Mouse (Mus musculus) Patski (cell line): ENCODE data around the gene Pirt. TPM values are rescaled to one million over a fixed set of nuclear protein-coding genes. Genes with fewer than 3 reads are reported as not detected.

Source experiments
- ATAC-seq: fragments of 100-300 bp; one replicate; pipeline ENCODE4 v1.8.0; 2021
- CTCF ChIA-PET: fragments of 350-600 bp; sonication (Branson Sonifier 250); formaldehyde crosslinking; loops from one replicate; lab custom pipeline; 2022; ENCODE audit warnings: inconsistent platforms; lab: Charles Lee
- POLR2A ChIA-PET: fragments of 350-600 bp; sonication (Branson Sonifier 250); formaldehyde crosslinking; loops from one replicate; lab custom pipeline; 2022; ENCODE audit warnings: antibody characterized with exemption, inconsistent platforms; lab: Charles Lee
- DNase-seq: peaks from one replicate; pipeline ENCODE4 v3.0.0-alpha.2; 2011; ENCODE audit warnings: low read depth, low spot score
- H3K27me3 ChIP-seq: fragments of 371-371 bp; one replicate; pipeline ENCODE4 v1.5.1; 2021
- CTCF ChIP-seq: fragments of 100-300 bp; IDR thresholded peaks from one replicate; pipeline ENCODE4 v1.5.1; 2021
- in situ Hi-C: fragments of 300-500 bp; cut with MboI; formaldehyde crosslinking; loops from 3 replicates; pipeline ENCODE4 v1.11.1; 2018; ENCODE audit warnings: low pct_unique_long_range_greater_than_20kb, mixed read lengths
- polyA plus RNA-seq: library from polyadenylated mRNA; unstranded; gene quantifications from one replicate; pipeline ENCODE4 v1.2.3, GENCODE M21; 2021

Gene Pirt
- polyA plus RNA-seq, 1 experiment from 2014 or later: not detected

GRCm38 (mm10) chr11:66946521-66946920 lies 34.7 kb downstream of the Pirt start:
- in situ Hi-C loops: no loop called here
- ChIA-PET CTCF (no interaction called here), POLR2A (no interaction called here)
- ATAC-seq (no peak), DNase-seq (no peak)
- TF ChIP-seq CTCF: no peak
- H3K27me3 ChIP-seq: no peaks in the 10 kb centered on the region

DNA sequence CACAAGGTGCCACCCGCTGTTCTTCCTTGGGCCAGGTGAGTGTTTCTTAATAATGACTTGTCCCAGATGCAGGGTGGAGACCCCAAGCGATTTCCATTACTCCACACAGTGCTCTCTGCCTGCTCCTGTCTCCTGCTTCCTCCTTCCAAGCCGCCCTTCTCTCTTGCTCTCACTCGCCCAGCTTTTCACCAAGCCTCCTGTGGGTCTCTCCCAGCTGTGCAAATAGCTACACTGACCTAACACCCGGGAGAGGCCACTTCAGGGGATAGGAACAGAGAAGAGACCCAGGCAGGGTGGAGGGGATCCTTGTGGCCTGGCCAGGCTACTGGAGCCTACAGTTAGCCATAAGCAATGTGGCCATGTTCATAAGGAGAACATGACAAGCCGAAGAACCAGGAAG lies 35.1 kb downstream of the Pirt start:
- in situ Hi-C loops: no loop called here
- no peaks in the 10 kb centered on the region for H3K27me3 ChIP-seq
- ChIA-PET POLR2A (no interaction called here), CTCF (no interaction called here)
- TF ChIP-seq CTCF: no peak
- DNase-seq (no peak), ATAC-seq (no peak)

- CTCF ChIA-PET: no interaction called here
- no peak for TF ChIP-seq CTCF
- DNase-seq: no peak
- H3K27me3 ChIP-seq: peaks cover 3% of the 10 kb centered on the region
- no peak for ATAC-seq
- POLR2A ChIA-PET: interaction anchor here (0.6 kb wide), 1 partner anchor 38 kb away, joined by 4 read pairs; no protein-coding TSS in a partner anchor
- in situ Hi-C loops: no loop called here
These were observed 44.5 kb downstream of the Pirt start, which contains the start of gene Tmem238l for GRCm38 (mm10) chr11:66956303-66956702. TSS of gene Tmem238l (plus strand) at chr11:66956638.

DNA sequence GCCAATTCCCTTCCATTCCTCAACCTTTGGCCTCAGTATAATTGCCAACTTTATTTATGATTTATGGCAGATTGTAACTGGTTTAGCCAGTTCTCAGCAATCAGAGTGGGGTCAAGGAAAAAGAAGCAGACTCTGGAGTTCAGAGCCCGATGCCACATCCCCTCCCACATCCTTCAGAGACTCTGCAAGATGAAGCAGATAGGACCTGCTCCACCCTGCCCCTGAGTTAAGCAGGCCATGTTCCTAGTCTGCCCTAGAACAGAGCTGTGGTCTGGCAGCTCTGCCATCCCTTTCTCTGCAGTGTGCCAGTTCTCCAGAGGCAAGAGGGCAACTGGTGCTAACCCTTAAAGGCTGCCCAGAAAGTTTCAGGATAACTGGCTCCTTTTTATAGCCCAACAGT lies 49.0 kb downstream of the Pirt start:
- in situ Hi-C loops: no loop called here
- H3K27me3 ChIP-seq: peaks cover 10% of the 10 kb centered on the region
- ChIA-PET POLR2A (no interaction called here), CTCF (no interaction called here)
- ATAC-seq (no peak), DNase-seq (no peak)
- no peak for TF ChIP-seq CTCF

GRCm38 (mm10) chr11:66961447-66962176 lies 49.8 kb downstream of the Pirt start:
- no peak for TF ChIP-seq CTCF
- H3K27me3 ChIP-seq: peaks cover 10% of the 10 kb centered on the region
- no peak for ATAC-seq
- CTCF ChIA-PET: no interaction called here
- POLR2A ChIA-PET: no interaction called here
- no peak for DNase-seq
- in situ Hi-C loops: no loop called here

DNA sequence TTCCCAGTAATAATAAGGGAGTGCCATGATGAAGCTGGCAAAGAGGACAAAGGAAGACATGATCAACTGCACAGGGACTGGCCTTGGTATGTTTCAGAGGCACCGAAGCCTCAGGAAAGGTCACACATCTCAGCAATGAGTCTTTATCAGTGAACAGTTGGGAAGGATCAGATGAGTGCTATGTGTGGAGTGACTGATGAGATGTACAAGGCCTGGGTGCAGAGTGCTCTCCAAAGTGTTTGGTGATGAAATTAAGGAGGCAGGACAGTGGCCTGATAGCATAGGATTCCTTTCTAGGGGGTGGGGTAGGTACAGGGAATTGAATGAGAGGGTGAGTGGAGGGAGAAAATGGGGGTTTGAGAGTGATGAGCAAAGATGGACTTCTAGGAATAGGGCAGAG lies 51.7 kb downstream of the Pirt start:
- in situ Hi-C loops: no loop called here
- no peak for DNase-seq
- no peak for TF ChIP-seq CTCF
- CTCF ChIA-PET: no interaction called here
- ATAC-seq: no peak
- peaks cover 10% of the 10 kb centered on the region for H3K27me3 ChIP-seq
- POLR2A ChIA-PET: no interaction called here

GRCm38 (mm10) chr11:66966500-66967116 lies 54.8 kb downstream of the Pirt start:
- H3K27me3 ChIP-seq: peaks cover 7% of the 10 kb centered on the region
- CTCF ChIA-PET: no interaction called here
- ATAC-seq (no peak), DNase-seq (no peak)
- in situ Hi-C loops: no loop called here
- POLR2A ChIA-PET: no interaction called here
- TF ChIP-seq CTCF: no peak

- no peak for TF ChIP-seq CTCF
- DNase-seq: no peak
- H3K27me3 ChIP-seq: peaks cover 13% of the 10 kb centered on the region
- in situ Hi-C loops: no loop called here
- ChIA-PET POLR2A (no interaction called here), CTCF (no interaction called here)
- ATAC-seq: no peak
These were observed 56.8 kb downstream of the Pirt start for GRCm38 (mm10) chr11:66968575-66968974.

DNA sequence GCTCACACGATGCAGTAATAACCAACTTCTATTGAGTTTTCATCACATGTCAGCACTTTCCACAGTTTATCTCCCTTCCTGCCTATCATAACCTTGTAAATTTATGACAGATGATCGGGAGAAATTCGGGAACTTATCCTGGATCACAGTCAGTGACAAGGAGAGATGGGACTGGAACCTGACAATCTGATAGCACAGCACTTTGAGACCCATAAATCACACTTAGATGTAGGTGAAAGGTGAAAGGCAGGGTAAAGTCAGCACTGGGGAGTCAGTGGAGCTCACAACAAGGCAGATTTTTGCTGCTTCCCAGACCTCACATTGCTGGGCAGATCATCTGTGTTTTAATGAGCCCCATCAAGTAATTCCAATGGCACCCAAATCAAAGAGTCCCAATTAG lies 61.7 kb downstream of the Pirt start:
- DNase-seq (no peak), ATAC-seq (no peak)
- ChIA-PET POLR2A (no interaction called here), CTCF (interaction anchor here (1.4 kb wide), 1 partner anchor 11 kb away, joined by 4 read pairs; no protein-coding TSS in a partner anchor)
- TF ChIP-seq CTCF: no peak
- in situ Hi-C loops: no loop called here
- peaks cover 12% of the 10 kb centered on the region for H3K27me3 ChIP-seq

GRCm38 (mm10) chr11:66975606-66976330 lies 64.0 kb downstream of the Pirt start:
- DNase-seq: no peak
- ChIA-PET CTCF (interaction anchor here (0.7 to 1.7 kb wide), 2 partner anchors 9 to 69 kb away, joined by 3 to 4 read pairs; no protein-coding TSS in a partner anchor), POLR2A (no interaction called here)
- ATAC-seq: no peak
- in situ Hi-C loops: no loop called here
- no peak for TF ChIP-seq CTCF
- peaks cover 28% of the 10 kb centered on the region for H3K27me3 ChIP-seq

Other genes starting within 250 kb of the Pirt start
- not detected for gene Tmem238l, start 44.7 kb downstream of the Pirt start, polyA plus RNA-seq
- 6.6 TPM for gene Tmem220, start 113.2 kb downstream of the Pirt start, polyA plus RNA-seq
- 27.9 TPM for gene Adprm, start 140.6 kb downstream of the Pirt start, polyA plus RNA-seq
- 16.2 TPM for gene Sco1, start 140.7 kb downstream of the Pirt start, polyA plus RNA-seq
- 0.01 TPM for gene Myh3, start 166.3 kb downstream of the Pirt start, polyA plus RNA-seq